Mouse (Mus musculus): Measurements from ENCODE around the gene Cpne7. TPM values are rescaled to one million over a fixed set of nuclear protein-coding genes. Genes with fewer than 3 reads are reported as not detected.

Cpne7 gene
- polyA plus RNA-seq, 1 experiment: 1.5 TPM

DNA sequence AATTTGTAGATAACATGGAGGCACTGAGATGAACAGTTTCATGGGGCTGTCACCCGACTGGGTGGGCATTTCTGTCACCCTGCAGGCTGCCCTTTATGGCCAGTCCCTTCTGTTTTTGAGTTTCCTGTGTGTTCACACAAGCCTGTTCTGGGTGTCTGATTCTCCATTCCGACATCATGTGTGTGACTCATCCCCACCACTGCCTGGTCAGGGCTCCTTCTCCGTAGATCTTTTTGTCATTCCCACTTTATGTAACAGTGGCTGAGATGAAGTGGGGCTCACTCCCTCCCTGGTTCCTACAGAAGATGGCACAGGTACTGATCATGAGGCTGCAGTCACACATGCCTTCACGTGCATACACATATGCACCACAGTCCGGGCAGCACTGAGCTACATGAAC lies 5.5 kb downstream of the Cpne7 start:
- Histone ChIP-seq H3K4me3 (replicated peaks; ENCODE audit: control insufficient read depth, low read depth, low read length) (no peak overlapping the region), H3K4me1 (ENCODE audit: control insufficient read depth, insufficient read depth, low read length) (no peaks in the 10 kb centered on the region), H3K27ac (ENCODE audit: control insufficient read depth, insufficient read depth, low read depth, low read length, poor library complexity) (no peak overlapping the region)
- TF ChIP-seq POLR2A (IDR thresholded peaks at IDR 0.05; ENCODE audit: borderline replicate concordance, control insufficient read depth, low read depth, low read length) (no peak), CTCF (IDR thresholded peaks at IDR 0.05; ENCODE audit: control insufficient read depth, insufficient read depth, low read length) (no peak)
- WGBS: 72% methylated on average over 5 of the region's 5 CpGs

DNA sequence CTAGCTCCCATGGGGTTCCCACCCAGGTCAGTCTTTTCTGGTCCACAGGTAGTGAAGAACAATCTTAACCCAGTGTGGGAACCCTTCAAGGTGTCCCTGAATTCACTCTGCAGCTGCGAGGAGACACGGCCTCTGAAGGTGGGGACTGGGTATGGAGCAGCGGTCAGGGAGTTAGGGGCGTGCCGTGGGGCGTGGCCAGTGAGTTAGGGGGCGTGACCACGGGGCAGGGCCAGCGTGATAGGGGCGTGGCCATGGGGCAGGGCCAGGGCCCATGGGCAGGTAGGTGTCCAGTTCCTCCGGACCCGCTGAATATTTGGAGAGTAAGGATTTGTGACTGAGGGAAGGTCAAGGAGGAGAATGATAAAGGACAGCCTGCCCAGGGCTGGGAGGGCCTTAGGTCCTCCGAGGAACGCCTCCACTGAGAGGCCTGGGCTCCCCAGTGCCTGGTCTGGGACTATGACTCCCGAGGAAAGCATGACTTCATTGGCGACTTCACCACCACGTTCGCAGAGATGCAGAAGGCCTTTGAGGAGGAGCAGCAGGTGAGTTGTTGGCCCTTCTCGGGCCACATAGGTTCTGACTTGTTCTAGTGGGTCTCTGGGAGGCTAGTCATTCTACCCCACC lies 9.1 kb downstream of the Cpne7 start:
- Histone ChIP-seq H3K4me3 (replicated peaks; ENCODE audit: control insufficient read depth, low read depth, low read length) (no peak overlapping the region), H3K4me1 (ENCODE audit: control insufficient read depth, insufficient read depth, low read length) (no peaks in the 10 kb centered on the region), H3K27ac (ENCODE audit: control insufficient read depth, insufficient read depth, low read depth, low read length, poor library complexity) (no peak overlapping the region)
- TF ChIP-seq POLR2A (IDR thresholded peaks at IDR 0.05; ENCODE audit: borderline replicate concordance, control insufficient read depth, low read depth, low read length): no peak
- no peak for TF ChIP-seq CTCF (IDR thresholded peaks at IDR 0.05; ENCODE audit: control insufficient read depth, insufficient read depth, low read length)
- WGBS: 17% methylated on average over 19 of the region's 19 CpGs

DNA sequence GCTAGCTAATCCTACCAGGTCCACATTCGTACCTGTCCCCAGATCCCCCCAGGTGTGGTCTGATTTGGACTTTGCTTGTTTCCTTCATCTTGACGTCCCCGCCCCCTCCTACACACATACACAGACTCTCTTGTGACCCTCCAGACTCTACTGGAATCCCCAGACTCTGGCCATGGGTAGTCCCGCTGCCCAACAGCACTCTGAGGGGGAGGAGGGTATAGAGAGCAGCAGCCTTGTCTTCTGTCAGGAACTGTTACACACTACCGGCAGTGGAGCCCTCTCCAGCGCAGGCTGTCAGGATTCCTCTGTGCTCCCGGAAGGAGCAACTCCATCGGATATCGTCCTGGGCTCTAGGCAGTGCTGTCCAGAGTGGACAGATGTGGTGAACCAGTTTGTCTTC lies 13.9 kb downstream of the Cpne7 start:
- H3K4me1 ChIP-seq (ENCODE audit: control insufficient read depth, insufficient read depth, low read length): no peaks in the 10 kb centered on the region
- H3K27ac ChIP-seq (ENCODE audit: control insufficient read depth, insufficient read depth, low read depth, low read length, poor library complexity): no peak overlapping the region
- no peak for TF ChIP-seq POLR2A (IDR thresholded peaks at IDR 0.05; ENCODE audit: borderline replicate concordance, control insufficient read depth, low read depth, low read length)
- TF ChIP-seq CTCF (IDR thresholded peaks at IDR 0.05; ENCODE audit: control insufficient read depth, insufficient read depth, low read length): no peak
- no peak overlapping the region for H3K4me3 ChIP-seq (replicated peaks; ENCODE audit: control insufficient read depth, low read depth, low read length)
- WGBS: 45% methylated on average over 9 of the region's 9 CpGs

DNA sequence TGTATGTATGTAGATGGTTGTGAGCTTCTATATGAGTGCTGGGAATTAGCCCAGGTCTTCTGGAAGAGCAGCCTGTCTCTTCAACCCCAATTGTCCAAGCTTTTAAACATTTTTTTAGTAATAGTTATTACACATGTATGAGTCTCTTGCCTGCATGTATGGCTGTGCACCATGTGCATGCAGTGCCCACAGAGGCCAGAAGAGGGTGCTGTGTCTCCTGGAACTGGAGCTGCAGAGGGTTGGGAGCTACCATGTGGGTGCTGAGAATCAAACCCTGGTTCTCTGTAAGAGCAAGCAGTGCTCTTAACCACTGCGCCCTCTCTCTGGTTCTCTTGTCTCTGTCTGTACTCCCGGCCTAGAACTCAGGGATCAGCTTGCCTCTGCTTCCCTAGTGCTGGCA lies 15.8 kb downstream of the Cpne7 start:
- H3K4me3 ChIP-seq (replicated peaks; ENCODE audit: control insufficient read depth, low read depth, low read length): no peak overlapping the region
- TF ChIP-seq POLR2A (IDR thresholded peaks at IDR 0.05; ENCODE audit: borderline replicate concordance, control insufficient read depth, low read depth, low read length): no peak
- TF ChIP-seq CTCF (IDR thresholded peaks at IDR 0.05; ENCODE audit: control insufficient read depth, insufficient read depth, low read length): peak; percentile 22; the same call in 1 of the 2 replicates
- no peaks in the 10 kb centered on the region; the same call in 1 of the 2 replicates for H3K4me1 ChIP-seq (ENCODE audit: control insufficient read depth, insufficient read depth, low read length)
- no peak overlapping the region for H3K27ac ChIP-seq (ENCODE audit: control insufficient read depth, insufficient read depth, low read depth, low read length, poor library complexity)
- WGBS: 100% methylated on average over 2 of the region's 2 CpGs

DNA sequence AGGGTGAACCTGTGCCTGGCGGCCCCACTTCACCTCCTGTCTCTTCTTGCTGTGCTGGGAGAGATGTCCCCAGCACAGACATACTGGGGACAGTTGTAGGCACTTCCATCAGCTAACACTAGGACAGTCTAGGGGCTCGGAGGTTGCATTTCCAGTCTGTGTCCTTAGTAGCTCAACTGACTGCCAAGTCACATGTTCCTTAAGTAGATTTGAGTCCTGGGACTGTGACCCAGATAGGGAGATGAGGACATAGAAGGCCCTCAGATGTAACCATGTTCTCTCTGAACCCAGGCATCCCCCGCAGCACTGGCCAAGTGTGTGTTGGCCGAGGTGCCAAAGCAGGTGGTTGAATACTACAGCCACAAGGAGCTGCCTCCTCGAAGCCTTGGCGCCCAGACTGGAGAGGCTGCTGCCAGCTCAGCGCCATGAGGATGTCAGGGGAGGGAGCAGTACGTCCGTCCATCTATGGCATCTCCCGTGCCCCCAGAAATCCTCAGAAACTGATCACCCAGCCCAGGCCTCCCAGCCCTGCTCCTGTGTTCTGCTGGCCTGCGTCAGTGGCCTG lies 17.1 kb downstream of the Cpne7 start:
- no peak overlapping the region for H3K27ac ChIP-seq (ENCODE audit: control insufficient read depth, insufficient read depth, low read depth, low read length, poor library complexity)
- TF ChIP-seq CTCF (IDR thresholded peaks at IDR 0.05; ENCODE audit: control insufficient read depth, insufficient read depth, low read length) (no peak), POLR2A (IDR thresholded peaks at IDR 0.05; ENCODE audit: borderline replicate concordance, control insufficient read depth, low read depth, low read length) (no peak)
- WGBS: 85% methylated on average over 11 of the region's 11 CpGs
- H3K4me3 ChIP-seq (replicated peaks; ENCODE audit: control insufficient read depth, low read depth, low read length): no peak overlapping the region
- H3K4me1 ChIP-seq (ENCODE audit: control insufficient read depth, insufficient read depth, low read length): no peaks in the 10 kb centered on the region; the same call in 1 of the 2 replicates

DNA sequence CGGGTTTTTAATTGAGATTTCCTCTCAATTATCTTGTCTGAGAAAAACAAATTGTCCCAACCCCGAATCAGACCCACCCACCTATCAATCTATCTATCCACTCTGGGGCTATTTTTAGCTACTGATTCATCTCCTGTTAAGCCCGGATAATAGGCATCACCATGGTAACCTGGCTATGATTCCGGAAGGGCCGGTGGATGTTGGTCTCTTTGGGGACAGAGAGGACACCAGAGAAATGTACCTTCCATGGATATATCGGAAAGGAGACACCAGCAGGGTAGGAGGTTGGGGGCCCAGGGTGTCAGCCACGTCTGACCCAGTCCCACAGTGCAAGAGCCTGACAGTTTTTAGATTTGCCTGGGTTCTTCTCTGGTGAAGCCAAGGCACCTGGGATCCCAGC lies 18.2 kb downstream of the Cpne7 start:
- no peak overlapping the region for H3K27ac ChIP-seq (ENCODE audit: control insufficient read depth, insufficient read depth, low read depth, low read length, poor library complexity)
- no peaks in the 10 kb centered on the region; the same call in 1 of the 2 replicates for H3K4me1 ChIP-seq (ENCODE audit: control insufficient read depth, insufficient read depth, low read length)
- 52% methylated on average over 7 of the region's 7 CpGs for whole genome bisulfite sequencing
- H3K4me3 ChIP-seq (replicated peaks; ENCODE audit: control insufficient read depth, low read depth, low read length): no peak overlapping the region
- TF ChIP-seq POLR2A (IDR thresholded peaks at IDR 0.05; ENCODE audit: borderline replicate concordance, control insufficient read depth, low read depth, low read length) (no peak), CTCF (IDR thresholded peaks at IDR 0.05; ENCODE audit: control insufficient read depth, insufficient read depth, low read length) (no peak)

DNA sequence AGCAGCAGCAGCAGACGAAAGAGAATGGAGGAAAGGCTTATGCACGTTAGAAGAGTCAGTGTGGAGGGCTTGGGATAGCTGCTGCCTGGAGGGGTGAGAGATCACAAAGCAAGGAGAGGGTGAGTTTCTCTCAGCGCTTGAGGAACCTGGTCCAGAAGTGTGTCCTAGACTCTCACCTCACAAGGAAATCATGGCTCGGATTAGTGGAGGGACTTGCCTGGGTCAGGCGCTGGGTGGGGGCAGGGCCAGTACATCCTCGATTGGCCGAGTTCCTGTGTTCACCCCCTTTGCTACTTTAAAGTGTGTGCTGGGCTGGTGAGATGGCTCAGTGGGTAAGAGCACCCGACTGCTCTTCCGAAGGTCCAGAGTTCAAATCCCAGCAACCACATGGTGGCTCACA lies 18.6 kb downstream of the Cpne7 start:
- TF ChIP-seq CTCF (IDR thresholded peaks at IDR 0.05; ENCODE audit: control insufficient read depth, insufficient read depth, low read length): no peak
- no peak for TF ChIP-seq POLR2A (IDR thresholded peaks at IDR 0.05; ENCODE audit: borderline replicate concordance, control insufficient read depth, low read depth, low read length)
- no peaks in the 10 kb centered on the region; the same call in 1 of the 2 replicates for H3K4me1 ChIP-seq (ENCODE audit: control insufficient read depth, insufficient read depth, low read length)
- no peak overlapping the region for H3K4me3 ChIP-seq (replicated peaks; ENCODE audit: control insufficient read depth, low read depth, low read length)
- H3K27ac ChIP-seq (ENCODE audit: control insufficient read depth, insufficient read depth, low read depth, low read length, poor library complexity): no peak overlapping the region
- 75% methylated on average over 9 of the region's 9 CpGs for WGBS

DNA sequence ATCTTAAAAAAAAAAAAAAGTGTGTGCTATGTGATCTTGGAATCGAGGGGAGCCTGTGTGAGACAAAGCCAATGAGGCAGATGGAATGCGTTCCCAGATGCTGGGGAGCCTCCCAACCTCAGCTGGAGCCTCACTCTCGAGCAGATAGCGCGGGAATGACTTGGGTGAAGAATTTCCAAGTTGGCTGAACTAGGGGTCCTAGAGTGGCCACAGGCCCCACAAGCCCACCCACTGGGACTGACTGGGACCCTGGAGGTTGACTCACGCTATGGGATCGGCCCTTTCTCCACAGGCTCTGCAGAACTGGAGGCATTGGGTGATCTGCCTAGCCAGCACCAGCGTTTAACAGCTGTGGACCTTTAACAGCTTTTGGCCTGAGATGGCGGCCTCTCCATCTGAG lies 19.1 kb downstream of the Cpne7 start:
- Histone ChIP-seq H3K4me1 (ENCODE audit: control insufficient read depth, insufficient read depth, low read length) (no peaks in the 10 kb centered on the region; the same call in 1 of the 2 replicates), H3K27ac (ENCODE audit: control insufficient read depth, insufficient read depth, low read depth, low read length, poor library complexity) (no peak overlapping the region), H3K4me3 (replicated peaks; ENCODE audit: control insufficient read depth, low read depth, low read length) (no peak overlapping the region)
- TF ChIP-seq POLR2A (IDR thresholded peaks at IDR 0.05; ENCODE audit: borderline replicate concordance, control insufficient read depth, low read depth, low read length): no peak
- no peak for TF ChIP-seq CTCF (IDR thresholded peaks at IDR 0.05; ENCODE audit: control insufficient read depth, insufficient read depth, low read length)
- 85% methylated on average over 9 of the region's 9 CpGs for WGBS
